ENCODE assay signal across 10 mouse cellular contexts in the genomic region with DNA sequence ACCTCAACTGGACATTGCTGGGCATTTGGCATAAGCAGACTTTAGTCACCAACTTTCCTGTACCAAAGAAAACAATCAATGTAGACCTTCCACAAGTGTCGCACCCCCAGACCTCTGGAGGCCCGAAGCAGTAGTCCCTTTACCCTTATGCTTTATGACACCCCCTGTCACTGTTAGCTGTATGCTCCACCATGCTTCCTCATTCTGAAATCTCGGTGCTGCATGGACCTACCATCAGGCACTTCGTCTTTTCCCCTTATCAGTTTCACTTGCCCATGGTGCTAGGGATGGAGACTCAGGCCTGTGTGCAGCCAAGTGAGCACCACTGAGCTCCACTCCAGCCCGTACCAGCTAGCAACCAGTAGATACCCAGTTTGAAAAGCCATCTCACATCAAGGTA. TPM values are rescaled to one million over a fixed set of nuclear protein-coding genes. Genes with fewer than 3 reads are reported as not detected.
DNase-seq lines count a peak whose midpoint lies in the region; ATAC-seq and TF ChIP-seq lines count a peak whose summit lies in the region.
"Had no signal": no experiment of that assay in that cellular context is flagged by ENCODE, and none has a peak within 500 bp of the region (broad histone marks: within the 10 kb centered on the region; RNA-seq: fewer than 3 reads in every experiment).

No protein-coding gene starts in this region.

- H3K27me3 ChIP-seq in lung, embryonic 16.5 days (ENCODE audit: control insufficient read depth, insufficient read depth, low read depth, low read length) = no peaks in the 10 kb centered on the region
- no peaks in the 10 kb centered on the region for H3K27me3 ChIP-seq in forebrain, embryonic 11.5 days (ENCODE audit: control insufficient read depth, insufficient read depth, low read length)
- no peaks in the 10 kb centered on the region for H3K27me3 ChIP-seq in limb, embryonic 11.5 days (ENCODE audit: control insufficient read depth, insufficient read depth, low read length)
- H3K27me3 ChIP-seq in neural tube, embryonic 15.5 days (replicated peaks) = no peaks in the 10 kb centered on the region

- TF ChIP-seq POLR2A in lung, adult 2 months (IDR thresholded peaks at IDR 0.05; ENCODE audit: borderline replicate concordance, extremely low read depth, low read depth, low read length) = no peak

- peak overlapping the region; percentile 97 for H3K9ac ChIP-seq in lung, embryonic 16.5 days (ENCODE audit: low read length)
- H3K9ac ChIP-seq in forebrain, embryonic 11.5 days (ENCODE audit: low read length) = no peak overlapping the region
- H3K9ac ChIP-seq in limb, embryonic 11.5 days (ENCODE audit: low read length) = no peak overlapping the region
- H3K9ac ChIP-seq in neural tube, embryonic 15.5 days (replicated peaks) = no peak overlapping the region

- DNase-seq in lung, adult 2 months = no peak
- peak; percentile 48 for DNase-seq in forebrain, embryonic 11.5 days (ENCODE audit: low spot score)
- DNase-seq in limb, embryonic 11.5 days (ENCODE audit: low spot score) = no peak
- DNase-seq in cerebellum, postnatal 36 days = no peak
- no peak for DNase-seq in gastrocnemius, postnatal 14 days
- no peak for DNase-seq in adrenal gland, adult 18-20 months (ENCODE audit: low spot score in 2 of 2)
- DNase-seq: adrenal gland, postnatal 10 days had no signal

- no peaks in the 10 kb centered on the region for H3K9me3 ChIP-seq in lung, embryonic 16.5 days (ENCODE audit: control insufficient read depth, low read length)
- H3K9me3 ChIP-seq in forebrain, embryonic 11.5 days (ENCODE audit: control insufficient read depth, low read length) = no peaks in the 10 kb centered on the region
- no peaks in the 10 kb centered on the region for H3K9me3 ChIP-seq in limb, embryonic 11.5 days (ENCODE audit: control insufficient read depth, low read length)
- no peaks in the 10 kb centered on the region for H3K9me3 ChIP-seq in neural tube, embryonic 15.5 days (replicated peaks)

- WGBS in lung, embryonic 16.5 days = 71% methylated on average over 5 of the region's 5 CpGs
- 71% methylated on average over 5 of the region's 5 CpGs for WGBS in lung, adult 2 months
- 85% methylated on average over 5 of the region's 5 CpGs for WGBS in forebrain, embryonic 11.5 days
- 87% methylated on average over 5 of the region's 5 CpGs for WGBS in limb, embryonic 11.5 days
- WGBS in neural tube, embryonic 15.5 days = 84% methylated on average over 5 of the region's 5 CpGs

- H3K4me3 ChIP-seq in lung, embryonic 16.5 days (ENCODE audit: low read length) = peak overlapping the region; percentile 95
- no peak overlapping the region for H3K4me3 ChIP-seq in lung, adult 2 months (replicated peaks; ENCODE audit: extremely low read depth, low read depth, low read length)
- peak overlapping the region; percentile 98 for H3K4me3 ChIP-seq in forebrain, embryonic 11.5 days (ENCODE audit: low read depth, low read length)
- peak overlapping the region; percentile 3; the same call in 1 of the 2 replicates for H3K4me3 ChIP-seq in limb, embryonic 11.5 days (ENCODE audit: low read depth, low read length)
- peak overlapping the region; percentile 83; the same call in 1 of the 2 replicates for H3K4me3 ChIP-seq in neural tube, embryonic 15.5 days (replicated peaks)

- H3K4me2 ChIP-seq in lung, embryonic 16.5 days (ENCODE audit: low read depth, low read length) = peak overlapping the region; percentile 65
- H3K4me2 ChIP-seq in forebrain, embryonic 11.5 days (ENCODE audit: low read depth, low read length, severe bottlenecking) = peak overlapping the region; percentile 74; the same call in 1 of the 2 replicates
- H3K4me2 ChIP-seq in limb, embryonic 11.5 days (ENCODE audit: low read depth, severe bottlenecking) = peak overlapping the region; percentile 74; the same call in 1 of the 2 replicates
- H3K4me2 ChIP-seq in neural tube, embryonic 15.5 days = peak overlapping the region; percentile 72

- peaks cover 12% of the 10 kb centered on the region for H3K4me1 ChIP-seq in lung, embryonic 16.5 days (replicated peaks; ENCODE audit: control insufficient read depth, insufficient read depth, low read length)
- peaks cover 11% of the 10 kb centered on the region for H3K4me1 ChIP-seq in lung, adult 2 months (ENCODE audit: control insufficient read depth, insufficient read depth, low read length)
- peaks cover 16% of the 10 kb centered on the region; the same call in 1 of the 2 replicates for H3K4me1 ChIP-seq in forebrain, embryonic 11.5 days (replicated peaks; ENCODE audit: control insufficient read depth, insufficient read depth, low read length)
- H3K4me1 ChIP-seq in limb, embryonic 11.5 days (ENCODE audit: control insufficient read depth, insufficient read depth, low read length) = peaks cover 14% of the 10 kb centered on the region; the same call in 1 of the 2 replicates
- H3K4me1 ChIP-seq in neural tube, embryonic 15.5 days = peaks cover 59% of the 10 kb centered on the region

- TF ChIP-seq CTCF in lung, adult 2 months (IDR thresholded peaks at IDR 0.05; ENCODE audit: insufficient read depth, low read length) = no peak

- ATAC-seq in lung, embryonic 16.5 days (ENCODE audit: low read depth) = no peak
- no peak for ATAC-seq in forebrain, embryonic 11.5 days (replicated peaks; ENCODE audit: low FRiP score)
- no peak for ATAC-seq in limb, embryonic 11.5 days (ENCODE audit: insufficient number of reproducible peaks, low FRiP score, low TSS enrichment, low read depth)
- no peak for ATAC-seq in neural tube, embryonic 15.5 days (ENCODE audit: low FRiP score)

- intact Hi-C loops in gastrocnemius, postnatal 14 days (cut with DNase I; ENCODE audit: low total_unique reads) = loop anchor here (5.0 kb wide), 1 partner anchor 41 kb away; no protein-coding TSS in a partner anchor

- no peak overlapping the region for H3K27ac ChIP-seq in lung, embryonic 16.5 days (ENCODE audit: low read length)
- no peak overlapping the region for H3K27ac ChIP-seq in forebrain, embryonic 11.5 days (ENCODE audit: low read depth, low read length)
- H3K27ac ChIP-seq in limb, embryonic 11.5 days (replicated peaks; ENCODE audit: low read depth, low read length) = no peak overlapping the region
- no peak overlapping the region for H3K27ac ChIP-seq in neural tube, embryonic 15.5 days (replicated peaks)

- H3K36me3 ChIP-seq in lung, embryonic 16.5 days (ENCODE audit: control insufficient read depth, insufficient read depth, low read length) = peaks cover 29% of the 10 kb centered on the region
- H3K36me3 ChIP-seq in forebrain, embryonic 11.5 days (ENCODE audit: control insufficient read depth, insufficient read depth, low read length) = peaks cover 15% of the 10 kb centered on the region
- peaks cover 23% of the 10 kb centered on the region for H3K36me3 ChIP-seq in limb, embryonic 11.5 days (ENCODE audit: control insufficient read depth, insufficient read depth, low read length)
- H3K36me3 ChIP-seq in neural tube, embryonic 15.5 days = peaks cover 42% of the 10 kb centered on the region

RNA-seq across cellular contexts. Expression of gene Fam69b, which starts 9.8 kb away (rescaled TPM):
- 16.5 and 17.1 TPM in 2 replicates for polyA plus RNA-seq in lung, embryonic 16.5 days (2015; fragmentation: Nextera tagmentation; extraction: Ambion mirVana)
- polyA plus RNA-seq in lung, adult 2 months (2012; rRNA removed) = 13.1 and 15.1 TPM in 2 replicates
- 49.8 and 63.8 TPM in 2 replicates for polyA plus RNA-seq in forebrain, embryonic 11.5 days (2014; fragmentation: Nextera tagmentation; extraction: Ambion mirVana)
- polyA plus RNA-seq in limb, embryonic 11.5 days (2014; fragmentation: Nextera tagmentation; extraction: Ambion mirVana) = 42.4 and 45.1 TPM in 2 replicates
- 121 and 145 TPM in 2 replicates for polyA plus RNA-seq in neural tube, embryonic 15.5 days (2015; fragmentation: Nextera tagmentation; extraction: Ambion mirVana)
- total RNA-seq in gastrocnemius, postnatal 14 days (2021) = 1 to 10 TPM; 1.4 to 3.1 TPM
- total RNA-seq in adrenal gland, adult 18-20 months (2021) = 10 to 100 TPM in 1 of 2 experiments, 1 to 10 TPM in 1; 8.6 to 13.9 TPM

RNA-seq across cellular contexts. Expression of gene Lcn4, which starts 33.0 kb away (rescaled TPM):
- polyA plus RNA-seq in lung, embryonic 16.5 days (2015; fragmentation: Nextera tagmentation; extraction: Ambion mirVana) = not detected in 2 replicates
- polyA plus RNA-seq in lung, adult 2 months (2012; rRNA removed) = 0.16 TPM in 1 of 2 replicates, not detected in the other
- polyA plus RNA-seq in forebrain, embryonic 11.5 days (2014; fragmentation: Nextera tagmentation; extraction: Ambion mirVana) = not detected in 2 replicates
- not detected in 2 replicates for polyA plus RNA-seq in limb, embryonic 11.5 days (2014; fragmentation: Nextera tagmentation; extraction: Ambion mirVana)
- not detected in 2 replicates for polyA plus RNA-seq in neural tube, embryonic 15.5 days (2015; fragmentation: Nextera tagmentation; extraction: Ambion mirVana)
- total RNA-seq in gastrocnemius, postnatal 14 days (2021) = not detected
- not detected for total RNA-seq in adrenal gland, adult 18-20 months (2021)
- total RNA-seq: adrenal gland, postnatal 10 days; liver, adult 2 months had no signal
- polyA plus RNA-seq: liver, adult 2 months had no signal

RNA-seq across cellular contexts. Expression of gene Agpat2, which starts 33.8 kb away (rescaled TPM):
- polyA plus RNA-seq in lung, embryonic 16.5 days (2015; fragmentation: Nextera tagmentation; extraction: Ambion mirVana) = 43.0 and 44.8 TPM in 2 replicates
- polyA plus RNA-seq in lung, adult 2 months (2012; rRNA removed) = 106 and 134 TPM in 2 replicates
- polyA plus RNA-seq in forebrain, embryonic 11.5 days (2014; fragmentation: Nextera tagmentation; extraction: Ambion mirVana) = 6.0 and 8.9 TPM in 2 replicates
- 12.2 and 12.8 TPM in 2 replicates for polyA plus RNA-seq in limb, embryonic 11.5 days (2014; fragmentation: Nextera tagmentation; extraction: Ambion mirVana)
- 5.5 and 13.6 TPM in 2 replicates for polyA plus RNA-seq in neural tube, embryonic 15.5 days (2015; fragmentation: Nextera tagmentation; extraction: Ambion mirVana)
- total RNA-seq in gastrocnemius, postnatal 14 days (2021) = 1 to 10 TPM; 4.9 to 6.3 TPM
- 100 to 1,000 TPM; 431 to 896 TPM for total RNA-seq in adrenal gland, adult 18-20 months (2021)

RNA-seq across cellular contexts. Expression of gene Gm20532, which starts 51.6 kb away (rescaled TPM):
- not detected in 2 replicates for polyA plus RNA-seq in lung, embryonic 16.5 days (2015; fragmentation: Nextera tagmentation; extraction: Ambion mirVana)
- not detected in 2 replicates for polyA plus RNA-seq in lung, adult 2 months (2012; rRNA removed)
- not detected in 2 replicates for polyA plus RNA-seq in forebrain, embryonic 11.5 days (2014; fragmentation: Nextera tagmentation; extraction: Ambion mirVana)
- 0.27 TPM in 1 of 2 replicates, not detected in the other for polyA plus RNA-seq in limb, embryonic 11.5 days (2014; fragmentation: Nextera tagmentation; extraction: Ambion mirVana)
- polyA plus RNA-seq in neural tube, embryonic 15.5 days (2015; fragmentation: Nextera tagmentation; extraction: Ambion mirVana) = not detected in 2 replicates
- total RNA-seq in gastrocnemius, postnatal 14 days (2021) = not detected
- total RNA-seq in adrenal gland, adult 18-20 months (2021) = not detected
- total RNA-seq: adrenal gland, postnatal 10 days; liver, adult 2 months had no signal
- polyA plus RNA-seq: liver, adult 2 months had no signal

RNA-seq across cellular contexts. Expression of gene Egfl7, which starts 58.2 kb away (rescaled TPM):
- polyA plus RNA-seq in lung, embryonic 16.5 days (2015; fragmentation: Nextera tagmentation; extraction: Ambion mirVana) = 371 and 375 TPM in 2 replicates
- polyA plus RNA-seq in lung, adult 2 months (2012; rRNA removed) = 1,942 and 2,032 TPM in 2 replicates
- 58.4 and 63.7 TPM in 2 replicates for polyA plus RNA-seq in forebrain, embryonic 11.5 days (2014; fragmentation: Nextera tagmentation; extraction: Ambion mirVana)
- polyA plus RNA-seq in limb, embryonic 11.5 days (2014; fragmentation: Nextera tagmentation; extraction: Ambion mirVana) = 68.1 and 72.2 TPM in 2 replicates
- polyA plus RNA-seq in neural tube, embryonic 15.5 days (2015; fragmentation: Nextera tagmentation; extraction: Ambion mirVana) = 76.5 and 94.1 TPM in 2 replicates
- 100 to 1,000 TPM in 1 of 2 experiments, 10 to 100 TPM in 1; 64.1 to 106 TPM for total RNA-seq in gastrocnemius, postnatal 14 days (2021)
- 100 to 1,000 TPM in 1 of 2 experiments, 10 to 100 TPM in 1; 97.9 to 102 TPM for total RNA-seq in adrenal gland, adult 18-20 months (2021)
